Mouse (Mus musculus): ENCODE data around the gene Ly9.

The Ly9 gene

GRCm38 (mm10) chr1:171584584-171584983 lies 22.6 kb downstream of the Ly9 start:
- DNase-seq (ENCODE audit: low read depth, low spot score), result no peak

- DNase-seq (ENCODE audit: low read depth, low spot score), result no peak
Measured at GRCm38 (mm10) chr1:171577168-171577567, 30.0 kb downstream of the Ly9 start.

- DNase-seq (ENCODE audit: low read depth, low spot score), result no peak
Measured at GRCm38 (mm10) chr1:171568436-171568835, 38.8 kb downstream of the Ly9 start.

GRCm38 (mm10) chr1:171566777-171567176 lies 40.4 kb downstream of the Ly9 start:
- peak; percentile 71 for DNase-seq (ENCODE audit: low read depth, low spot score)

- DNase-seq (ENCODE audit: low read depth, low spot score), result no peak
Measured at GRCm38 (mm10) chr1:171565888-171566287, 41.3 kb downstream of the Ly9 start.

- DNase-seq (ENCODE audit: low read depth, low spot score), result peak; percentile 94
Measured at GRCm38 (mm10) chr1:171564247-171564646, 43.0 kb downstream of the Ly9 start.

- DNase-seq (ENCODE audit: low read depth, low spot score), result no peak
Measured at GRCm38 (mm10) chr1:171563042-171563441, 44.2 kb downstream of the Ly9 start.

GRCm38 (mm10) chr1:171561639-171562225 lies 45.5 kb downstream of the Ly9 start:
- DNase-seq (ENCODE audit: low read depth, low spot score), result no peak

- DNase-seq (ENCODE audit: low read depth, low spot score), result no peak
Measured at GRCm38 (mm10) chr1:171561200-171561599, 46.0 kb downstream of the Ly9 start.

GRCm38 (mm10) chr1:171560262-171560661 lies 46.9 kb downstream of the Ly9 start:
- DNase-seq (ENCODE audit: low read depth, low spot score), result no peak

- DNase-seq (ENCODE audit: low read depth, low spot score), result no peak
Measured at GRCm38 (mm10) chr1:171558898-171559297, 48.3 kb downstream of the Ly9 start, which contains the start of gene Cd244a. Cd244a (plus strand) TSS chr1:171559193.

GRCm38 (mm10) chr1:171558407-171558806 lies 48.8 kb downstream of the Ly9 start:
- DNase-seq (ENCODE audit: low read depth, low spot score), result peak; percentile 60

- no peak for DNase-seq (ENCODE audit: low read depth, low spot score)
Measured at GRCm38 (mm10) chr1:171556366-171556765, 50.8 kb downstream of the Ly9 start.

GRCm38 (mm10) chr1:171553359-171554341 lies 53.6 kb downstream of the Ly9 start:
- no peak for DNase-seq (ENCODE audit: low read depth, low spot score)

- no peak for DNase-seq (ENCODE audit: low read depth, low spot score)
Measured at GRCm38 (mm10) chr1:171552230-171552629, 55.0 kb downstream of the Ly9 start.

- DNase-seq (ENCODE audit: low read depth, low spot score), result no peak
Measured at GRCm38 (mm10) chr1:171551326-171551725, 55.9 kb downstream of the Ly9 start.

GRCm38 (mm10) chr1:171540694-171541093 lies 66.5 kb downstream of the Ly9 start:
- no peak for DNase-seq (ENCODE audit: low read depth, low spot score)

Measured in ES-CJ7 (cell line).